Mouse (Mus musculus): Measurements from ENCODE around the gene Dzip3.

The Dzip3 gene

DNA sequence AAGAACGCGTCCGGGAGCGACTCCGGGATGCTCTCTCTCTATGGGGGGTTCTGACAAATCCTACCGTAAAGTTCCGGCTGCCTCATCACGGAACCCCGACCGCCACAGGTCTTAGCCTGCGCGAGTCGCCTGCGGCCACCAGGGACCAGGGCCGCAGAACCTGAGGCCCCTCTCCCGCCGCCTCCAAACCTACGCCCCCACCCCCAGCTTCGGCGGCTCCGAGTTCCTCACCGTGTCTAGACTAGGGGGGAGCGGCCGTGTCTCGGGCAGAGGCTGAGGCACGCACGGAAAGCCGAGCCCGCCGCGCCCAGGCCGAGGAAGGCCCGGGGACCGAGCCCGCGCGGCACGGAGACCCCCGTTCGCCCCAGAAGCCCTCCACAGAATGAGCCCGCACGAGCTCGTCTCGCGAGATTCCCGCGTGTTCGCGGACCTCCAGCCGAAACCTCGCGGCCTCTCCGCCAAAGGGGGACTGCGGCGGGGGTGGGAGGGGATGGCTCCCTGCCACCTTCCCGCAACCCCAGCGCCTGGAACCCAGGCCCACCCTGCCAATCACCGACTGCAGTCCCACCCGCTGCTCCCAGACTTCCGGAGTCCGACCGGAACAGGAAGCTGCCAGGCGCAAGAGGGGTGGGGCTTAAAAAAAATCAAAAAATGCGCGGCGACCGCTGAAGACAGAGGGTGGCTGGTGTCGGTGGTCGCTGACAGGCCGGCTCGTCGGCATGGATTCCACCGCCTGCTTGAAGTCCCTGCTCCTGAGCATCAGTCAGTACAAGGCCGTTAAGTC, at the start of gene Dzip3, which contains the start of gene Cip2a:
Gene Dzip3 (minus strand): TSS at position 607 of the 784 bp plus-strand sequence.
Gene Cip2a (plus strand): TSS at position 627 of the 784 bp plus-strand sequence.
- DNase-seq = peak; percentile 85 to 87

DNA sequence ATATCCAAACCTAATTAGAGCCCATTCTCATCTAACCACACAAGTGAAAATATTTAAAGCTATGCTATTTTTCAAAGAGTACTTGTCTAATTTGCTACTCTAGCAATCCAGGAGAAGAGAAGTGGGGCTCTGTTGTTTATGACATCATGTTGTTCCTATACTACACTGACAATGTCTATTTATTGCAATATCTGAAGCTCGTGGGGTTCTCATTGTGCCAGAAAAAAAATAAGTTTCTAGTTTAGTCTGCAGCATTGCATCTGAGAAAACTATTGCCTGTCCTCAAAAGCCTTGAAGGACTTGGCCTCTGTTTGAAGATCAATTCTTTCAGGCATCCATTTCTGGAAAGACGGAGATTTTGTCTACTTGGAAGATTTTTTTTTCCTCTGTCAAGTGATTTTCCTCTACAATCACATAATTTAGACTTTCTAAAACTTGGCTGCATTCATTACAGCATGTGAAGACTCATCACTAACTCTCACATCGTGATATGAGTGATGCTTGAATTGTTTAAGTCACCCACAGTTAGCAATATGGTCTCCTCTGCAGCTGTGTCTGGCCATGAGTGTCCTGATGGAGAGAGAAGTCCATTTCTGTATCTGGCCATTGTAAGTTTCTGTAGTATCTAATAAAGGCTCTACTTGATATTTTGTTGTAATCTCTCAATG, 46.7 kb upstream of the Dzip3 start:
- no peak for DNase-seq

DNA sequence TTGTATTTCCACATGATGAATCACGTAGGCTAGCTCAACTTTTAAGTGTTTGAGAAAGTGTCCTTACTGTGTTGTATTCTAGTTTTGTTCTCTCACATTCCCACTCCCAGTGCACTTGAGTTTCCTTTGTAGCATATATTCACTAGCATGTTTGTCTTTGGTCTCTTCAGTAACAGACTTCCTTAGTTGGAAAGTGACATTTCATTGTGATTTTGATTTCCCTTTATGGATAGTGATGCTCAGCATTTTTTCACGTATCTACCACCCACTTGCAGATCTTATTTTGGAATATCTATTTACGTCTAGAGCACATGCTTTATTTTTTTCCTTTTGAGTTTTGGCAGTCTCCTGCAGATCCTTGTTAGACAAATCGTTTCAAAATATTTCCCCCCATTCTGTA, 43.8 kb upstream of the Dzip3 start:
- no peak for DNase-seq

DNA sequence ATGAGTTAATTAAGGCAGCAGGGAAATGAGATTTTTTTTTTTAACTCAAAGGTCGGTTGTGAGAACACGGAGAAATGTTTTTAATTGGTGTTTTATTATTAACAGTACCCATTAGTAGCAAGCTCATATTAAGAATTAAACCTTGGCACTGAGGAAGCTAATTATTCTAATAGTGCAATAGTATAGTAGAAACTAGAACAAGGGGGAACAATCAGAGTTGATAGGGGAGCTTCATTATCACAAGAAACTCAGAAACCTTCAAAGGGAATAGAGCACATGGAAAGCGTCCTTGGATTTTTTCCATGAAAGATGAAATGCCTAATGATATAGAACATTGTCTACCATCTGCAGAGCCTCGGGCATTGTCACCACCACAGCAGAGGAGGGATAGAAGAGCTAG, 41.9 kb upstream of the Dzip3 start:
- DNase-seq = no peak

DNA sequence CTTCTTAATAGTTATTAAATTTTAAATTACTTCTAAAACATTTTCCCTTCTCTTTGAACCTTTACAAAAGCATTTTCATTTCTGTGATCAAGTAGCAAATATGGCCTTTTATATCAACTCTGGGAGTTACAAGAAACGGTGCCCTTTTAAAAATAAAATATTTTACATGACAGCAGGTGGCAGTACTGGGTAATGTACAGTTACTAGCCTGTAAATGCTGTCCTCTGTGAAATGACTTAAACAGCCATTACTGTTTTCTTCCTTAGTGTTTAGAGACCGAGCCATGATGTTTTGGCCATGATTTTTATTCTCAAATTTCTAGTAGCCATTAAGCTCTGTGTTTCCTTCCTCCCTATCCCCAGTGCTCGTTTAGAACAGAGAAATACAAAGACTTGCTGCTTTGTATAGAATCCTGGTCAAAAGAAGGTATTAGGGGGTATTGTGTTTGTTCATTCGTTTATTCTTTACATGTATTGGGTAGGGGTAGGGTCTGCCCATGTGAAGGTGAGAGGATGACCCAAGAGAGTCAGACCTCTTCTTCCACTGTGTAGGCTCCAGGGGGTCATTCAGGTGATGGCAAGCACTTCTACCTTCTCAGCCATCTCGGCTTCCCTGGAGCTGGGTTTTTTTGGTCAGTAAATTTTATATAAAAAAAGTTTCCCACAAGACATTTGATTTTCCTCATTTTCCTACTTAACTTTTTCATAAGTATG, 22.8 kb upstream of the Dzip3 start:
- DNase-seq = no peak

DNA sequence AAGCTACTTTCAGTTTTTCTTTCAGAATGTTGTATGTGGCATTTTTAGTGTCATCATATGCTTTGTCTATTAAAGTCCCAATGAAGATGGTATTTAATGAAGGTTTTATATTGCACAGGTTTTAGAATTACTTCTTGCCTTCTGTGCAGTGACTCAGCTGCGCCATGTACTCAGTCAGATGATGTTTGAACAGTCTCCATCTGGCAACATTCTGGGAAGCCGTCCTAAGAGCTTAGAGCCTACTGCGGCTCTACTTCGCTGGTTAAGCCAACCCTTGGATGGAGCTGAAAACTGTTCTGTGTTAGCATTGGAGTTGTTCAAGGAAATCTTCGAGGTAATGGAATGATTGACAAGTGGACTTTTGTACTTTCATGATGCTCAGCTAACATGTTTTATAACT, 10.2 kb upstream of the Dzip3 start:
- no peak for DNase-seq

DNA sequence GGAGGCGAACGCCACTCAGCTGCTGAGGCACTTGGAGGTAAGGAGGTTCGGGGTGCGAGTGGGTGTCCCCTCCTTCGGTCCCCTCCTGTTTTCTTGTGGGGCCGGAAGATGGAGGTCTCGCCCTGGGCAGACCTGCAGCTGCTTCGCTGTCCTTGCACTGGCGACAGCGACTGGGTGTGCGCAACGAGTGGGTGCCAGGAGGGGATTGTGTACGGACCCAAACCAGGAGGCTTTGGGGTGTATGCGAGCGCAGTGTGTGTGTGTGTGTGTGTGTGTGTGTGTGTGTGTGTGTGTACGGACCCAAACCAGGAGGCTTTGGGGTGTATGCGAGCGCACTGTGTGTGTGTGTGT, 353 bp upstream of the Dzip3 start:
- no peak for DNase-seq

DNA sequence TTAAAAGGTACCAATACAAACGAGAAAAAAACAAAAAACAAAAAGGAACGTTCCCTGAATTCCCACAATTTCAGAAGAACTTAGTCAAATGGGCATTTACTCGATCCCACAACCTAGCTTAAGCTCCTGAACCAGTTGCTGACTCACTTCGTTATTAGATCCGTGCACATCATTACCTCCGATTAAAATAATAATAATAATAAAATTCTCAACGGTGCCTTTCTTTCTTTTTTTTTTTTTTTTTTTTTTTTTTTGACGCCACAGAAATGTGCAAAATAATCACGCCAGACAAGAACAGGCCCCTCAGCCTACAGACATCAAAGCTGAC, 770 bp downstream of the Dzip3 start:
- no peak for DNase-seq

DNA sequence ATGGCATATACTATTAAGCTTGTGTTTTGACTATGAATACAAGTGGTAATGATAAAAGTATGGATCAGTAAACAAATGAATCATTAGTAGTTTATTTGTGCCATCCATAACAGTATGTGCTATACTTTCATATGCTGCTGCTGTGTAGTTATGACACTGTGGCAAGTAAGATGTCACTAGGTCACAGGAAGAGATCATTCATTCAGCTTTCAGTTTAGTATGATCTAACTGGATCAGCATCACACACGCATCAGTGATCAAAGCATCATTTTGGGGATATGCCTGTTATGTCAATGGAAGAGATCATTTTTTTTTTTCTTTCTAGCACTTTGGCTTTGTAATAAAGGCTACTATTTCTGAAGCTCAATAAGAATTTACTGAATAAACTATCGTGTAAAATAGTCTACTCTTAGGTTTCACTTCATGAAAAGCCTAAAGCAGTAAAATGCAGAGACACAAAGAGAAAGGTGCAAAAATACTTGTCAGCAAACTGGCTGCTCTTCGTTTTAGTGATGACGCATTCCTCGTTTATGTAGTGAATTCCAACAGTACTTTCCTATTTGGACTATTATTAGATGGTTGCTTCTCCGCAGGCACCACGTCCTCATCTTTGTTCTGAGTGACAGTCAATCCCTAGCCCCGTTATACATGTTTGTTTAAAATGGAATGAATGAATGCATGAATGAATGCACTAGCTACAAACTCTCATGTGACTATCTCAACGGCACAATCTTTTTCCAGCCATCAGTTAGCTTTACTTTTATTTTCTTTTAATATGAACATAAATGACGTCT, 1.3 kb downstream of the Dzip3 start:
- DNase-seq = no peak

DNA sequence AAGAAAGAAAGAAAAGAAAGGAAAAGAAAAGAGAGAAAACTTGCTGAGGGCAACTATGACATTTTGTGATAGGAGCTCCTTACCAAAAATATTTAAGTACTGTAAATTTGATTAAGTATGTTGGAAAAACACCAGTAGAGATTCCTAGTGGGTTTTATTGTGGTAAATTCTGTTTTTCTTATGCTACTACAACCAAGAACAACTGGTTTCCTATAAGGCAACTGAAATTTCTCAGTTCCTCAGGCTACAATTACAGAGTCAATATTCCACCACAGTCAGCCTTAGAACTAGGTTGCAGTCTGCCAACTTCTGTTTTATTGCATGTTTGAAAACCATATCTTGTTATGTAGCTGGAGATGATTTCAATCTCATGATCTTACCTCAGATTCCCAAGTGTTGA, 4.3 kb downstream of the Dzip3 start:
- DNase-seq = no peak

DNA sequence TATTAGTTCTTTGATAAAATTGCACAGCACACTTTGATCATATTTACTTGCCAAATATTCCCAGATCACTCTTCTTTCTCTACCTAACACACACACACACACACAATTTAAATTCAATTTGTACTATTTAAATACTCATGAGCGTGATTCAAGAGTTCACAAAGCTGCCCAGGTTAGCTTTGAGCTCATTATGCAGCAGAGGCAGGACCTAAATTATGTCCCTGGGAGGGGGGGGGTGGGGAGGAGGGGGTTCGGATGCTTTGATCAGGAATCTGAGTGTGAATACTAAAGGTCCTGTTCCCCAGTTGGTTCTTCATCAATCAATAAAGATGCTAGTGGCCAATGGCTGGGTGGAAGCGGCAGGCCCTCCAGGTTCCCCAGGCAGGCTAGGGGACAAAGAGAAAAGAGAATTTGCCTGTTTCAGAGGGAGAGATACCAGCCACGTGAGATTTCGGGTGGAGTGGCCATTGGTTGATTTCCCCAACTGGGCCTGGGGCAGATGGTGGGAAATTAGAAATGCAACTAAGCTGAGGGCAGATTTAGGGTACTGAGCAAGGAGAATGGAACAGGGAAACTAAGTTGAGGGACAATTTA, 8.8 kb downstream of the Dzip3 start:
- no peak for DNase-seq

DNA sequence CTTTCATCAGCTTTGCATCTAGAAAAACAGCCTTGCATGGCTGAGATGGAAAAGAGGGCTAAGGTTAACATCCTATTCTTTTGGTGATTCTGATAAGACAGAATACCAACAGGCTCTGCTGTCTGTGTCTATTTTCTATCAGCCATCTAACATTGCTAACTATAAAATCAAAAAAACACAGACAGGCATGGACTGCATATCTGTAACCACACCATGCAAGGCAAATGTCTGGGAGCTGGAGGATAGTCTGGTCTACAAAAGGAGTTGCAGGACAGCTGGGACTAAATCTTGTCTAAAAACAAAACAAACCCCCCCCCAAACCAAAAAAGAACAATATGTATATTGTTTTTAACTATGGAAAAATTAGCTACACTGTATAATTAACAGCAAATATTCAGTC, 14.0 kb downstream of the Dzip3 start:
- DNase-seq = no peak

DNA sequence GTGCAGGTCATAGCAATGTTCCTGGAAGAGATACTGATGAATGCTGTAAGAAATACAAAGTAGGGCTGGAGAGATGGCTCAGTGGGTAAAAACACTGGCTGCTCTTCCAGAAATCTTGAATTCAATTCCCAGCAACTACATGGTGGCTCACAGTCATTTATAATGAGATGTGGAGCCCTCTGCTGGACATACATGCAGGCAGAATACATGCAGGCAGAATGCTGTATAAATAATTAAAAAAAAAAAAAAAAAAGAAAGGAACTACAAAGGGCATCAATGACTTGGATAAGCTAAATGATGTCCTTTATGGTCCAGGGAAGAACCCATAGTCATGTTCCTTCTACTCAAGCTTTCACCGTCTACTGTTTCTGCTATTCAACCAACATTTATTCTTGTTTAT, 20.4 kb downstream of the Dzip3 start:
- DNase-seq = no peak

DNA sequence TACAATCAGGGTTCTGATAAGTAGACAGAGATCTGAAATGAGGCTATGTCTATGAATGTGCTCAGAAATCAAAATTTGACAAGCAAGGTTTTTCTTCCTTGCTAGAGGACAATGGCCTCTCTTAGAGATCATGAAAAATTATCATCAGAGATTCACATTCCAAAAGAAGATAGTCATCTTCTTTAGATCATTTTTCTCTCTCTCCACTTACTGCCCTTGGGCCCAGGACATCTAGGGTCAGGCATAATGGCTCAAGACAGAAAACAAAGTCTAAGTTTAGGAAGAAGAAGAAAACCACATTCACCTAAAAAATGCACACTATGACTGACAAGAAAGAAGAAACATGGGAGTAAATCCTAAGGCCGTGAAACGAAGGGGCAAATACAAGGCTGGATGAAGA, 21.0 kb downstream of the Dzip3 start:
- DNase-seq = no peak

DNA sequence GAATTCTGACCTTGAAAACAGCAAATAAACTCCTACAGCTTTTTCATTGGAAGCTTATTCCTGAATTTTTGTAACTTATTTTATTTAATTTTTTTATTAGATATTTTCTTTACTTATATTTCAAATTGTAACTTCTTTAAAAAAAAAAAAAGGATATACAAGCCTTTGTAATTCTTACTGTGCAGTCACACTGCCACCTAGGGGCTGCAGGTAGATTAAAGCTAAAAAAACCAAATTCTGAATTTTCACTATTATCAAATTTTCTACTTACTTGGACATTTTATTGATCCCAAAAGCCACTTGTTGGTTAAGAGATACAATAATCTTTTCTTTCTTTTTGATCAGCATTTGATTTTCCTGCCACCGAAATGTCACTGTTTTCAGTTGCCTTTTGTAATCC, 52.2 kb downstream of the Dzip3 start:
- no peak for DNase-seq

DNA sequence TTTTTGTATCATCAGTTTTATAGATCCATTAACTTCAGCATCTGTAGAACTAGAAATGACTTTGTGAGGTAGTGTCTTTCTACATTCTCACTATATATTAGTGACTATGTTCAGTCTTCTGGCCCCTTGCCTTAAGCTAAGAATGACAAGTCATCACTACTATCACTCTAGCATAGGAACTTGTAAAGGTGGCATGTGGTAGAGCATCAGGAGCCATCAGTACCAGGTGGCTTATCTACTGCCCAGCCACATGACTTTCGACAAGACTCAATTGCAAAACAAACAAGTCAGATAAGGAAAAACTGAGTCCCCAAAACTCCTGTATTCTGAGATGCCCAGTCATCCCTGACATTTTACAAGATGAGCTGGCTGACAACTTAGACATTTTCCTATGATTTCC, 70.2 kb downstream of the Dzip3 start:
- DNase-seq = no peak

DNA sequence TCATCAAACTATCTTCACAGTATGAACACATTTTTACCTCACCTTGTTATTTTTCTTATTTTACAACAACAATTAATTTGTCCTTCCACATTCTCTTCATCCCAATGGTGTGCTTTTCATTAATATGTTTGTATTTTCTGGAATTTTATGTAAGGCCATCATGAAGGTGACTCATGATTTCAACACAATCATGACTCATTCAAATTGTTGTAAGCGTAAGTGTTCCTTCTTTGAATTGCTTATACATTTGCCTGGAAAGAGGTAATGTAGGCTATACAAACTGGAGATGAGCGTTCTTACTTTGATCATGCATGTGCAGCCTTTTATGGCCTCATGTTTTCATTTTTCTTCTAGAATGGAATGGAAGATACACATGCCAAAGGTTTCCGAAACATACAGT, 80.8 kb downstream of the Dzip3 start:
- DNase-seq = no peak

DNA sequence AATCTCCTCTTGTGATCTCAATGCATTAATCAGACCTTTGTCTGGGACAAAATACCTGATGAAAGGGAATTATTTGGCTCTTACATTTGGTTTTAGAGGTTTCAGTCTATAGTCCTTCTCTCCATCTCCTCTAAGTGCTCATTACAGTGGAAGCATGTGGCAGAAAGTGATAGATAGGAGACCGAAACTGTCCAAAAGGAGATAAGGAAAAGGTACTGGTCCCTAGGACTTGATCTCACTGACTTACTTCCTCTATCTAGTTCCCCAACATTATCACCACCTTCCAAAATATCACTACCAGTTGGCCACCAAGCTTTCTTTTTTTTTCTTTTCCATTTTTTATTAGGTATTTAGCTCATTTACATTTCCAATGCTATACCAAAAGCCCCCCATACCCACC, 82.8 kb downstream of the Dzip3 start:
- no peak for DNase-seq

DNA sequence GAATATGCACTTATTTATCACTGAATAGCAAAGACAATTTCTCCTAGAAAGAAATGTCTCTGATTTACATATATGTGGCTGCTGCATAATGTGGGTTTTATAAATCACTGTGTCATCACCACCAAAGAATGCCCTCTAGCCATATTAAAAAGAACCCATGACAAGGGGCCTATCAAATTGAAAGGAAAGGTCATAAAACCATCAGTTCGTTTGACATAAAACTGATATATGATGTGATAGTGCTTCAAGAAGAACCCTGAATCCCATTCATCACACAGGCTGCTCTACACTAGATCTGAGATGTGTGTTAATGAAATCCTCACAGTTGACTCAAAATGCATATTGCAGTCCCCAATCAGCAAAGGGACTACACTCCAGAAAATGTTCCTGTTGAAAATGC, 94.1 kb downstream of the Dzip3 start:
- no peak for DNase-seq

DNA sequence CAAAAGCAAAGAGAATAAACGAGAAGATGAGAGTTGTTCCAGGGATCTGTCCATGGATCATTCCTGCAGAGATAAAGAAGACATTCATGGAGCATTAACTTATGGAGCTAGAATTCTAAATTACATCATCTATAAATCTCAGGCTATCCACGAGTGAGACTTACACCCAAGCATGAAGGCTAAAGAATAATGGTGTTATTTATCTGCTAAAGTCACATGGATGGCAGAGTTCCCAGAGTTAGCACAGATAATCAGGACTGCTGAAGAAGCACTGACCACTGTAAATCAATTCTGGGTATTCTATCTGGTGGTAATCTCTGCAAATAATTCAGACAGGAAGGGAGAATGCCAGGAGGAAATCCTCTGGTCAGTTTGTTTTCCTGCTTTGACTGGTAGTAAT, 103.2 kb downstream of the Dzip3 start:
- no peak for DNase-seq
